Mouse (Mus musculus) liver, embryonic 12.5 days (tissue): Measurements from ENCODE around the gene Nfix. TPM values are rescaled to one million over a fixed set of nuclear protein-coding genes. Genes with fewer than 3 reads are reported as not detected.

Source experiments
- ATAC-seq: fragments of 200-750 bp; cut with Nextera tagmentation; 2 replicates; pipeline ENCODE4 v1.8.0; 2017; ENCODE audit warnings: moderate number of reproducible peaks, mild to moderate bottlenecking, moderate library complexity
- H3K27ac ChIP-seq: fragments of 300-500 bp; sonication (generic); 2 replicates; pipeline ENCODE4 v1.5.1; 2016; ENCODE audit warnings: mild to moderate bottlenecking
- H3K27me3 ChIP-seq: fragments of 300-500 bp; sonication (generic); replicated peaks from 2 replicates; pipeline ENCODE4 v1.6.1; 2016; ENCODE audit warnings: mild to moderate bottlenecking, moderate library complexity
- H3K36me3 ChIP-seq: fragments of 300-500 bp; sonication (generic); 2 replicates; pipeline ENCODE4 v1.6.1; 2016; ENCODE audit warnings: mild to moderate bottlenecking, moderate library complexity
- H3K4me1 ChIP-seq: fragments of 300-500 bp; sonication (generic); 2 replicates; pipeline ENCODE4 v1.6.1; 2016
- H3K4me2 ChIP-seq: fragments of 300-500 bp; sonication (generic); 2 replicates; pipeline ENCODE4 v1.6.1; 2016; ENCODE audit warnings: mild to moderate bottlenecking, moderate library complexity
- H3K4me3 ChIP-seq: fragments of 300-500 bp; sonication (generic); 2 replicates; pipeline ENCODE4 v1.5.1; 2016; ENCODE audit warnings: mild to moderate bottlenecking, moderate library complexity
- H3K9ac ChIP-seq: fragments of 300-500 bp; sonication (generic); 2 replicates; pipeline ENCODE4 v1.6.1; 2016; ENCODE audit warnings: mild to moderate bottlenecking, moderate library complexity
- H3K9me3 ChIP-seq: fragments of 300-500 bp; sonication (generic); replicated peaks from 2 replicates; pipeline ENCODE4 v1.6.1; 2016; ENCODE audit warnings: mild to moderate bottlenecking, moderate library complexity
- WGBS: fragments of 180-500 bp; shearing (Covaris S2); methylation state at CpG from one replicate; pipeline ENCODE4 v1.1.7; 2016; ENCODE audit not compliant: insufficient replicate concordance; 5-methylcytosine and 5-hydroxymethylcytosine counted together
- polyA plus RNA-seq: library from polyadenylated mRNA; unstranded; fragments of >200 nt; fragmentation: Nextera tagmentation; extraction: Ambion mirVana; gene quantifications from 2 replicates; pipeline ENCODE4 v1.2.1, GENCODE M21; 2016

Nfix gene
- polyA plus RNA-seq, 1 experiment from 2014 or later, result 2.8 TPM

- H3K9ac ChIP-seq, result no peak overlapping the region
- no peak overlapping the region for H3K27ac ChIP-seq
- no peak overlapping the region for H3K4me2 ChIP-seq
- 62% methylated on average over 12 of the region's 12 CpGs for WGBS
- peaks cover 36% of the 10 kb centered on the region for H3K4me1 ChIP-seq
- H3K27me3 ChIP-seq, result peaks cover 80% of the 10 kb centered on the region
- H3K36me3 ChIP-seq, result no peaks in the 10 kb centered on the region
- peaks cover 5% of the 10 kb centered on the region; the same call in 1 of the 2 replicates for H3K9me3 ChIP-seq
- no peak overlapping the region for H3K4me3 ChIP-seq
- no peak for ATAC-seq
Measured at GRCm38 (mm10) chr8:84809109-84809940, 9.2 kb upstream of the Nfix start.

GRCm38 (mm10) chr8:84806031-84806430 lies 5.9 kb upstream of the Nfix start:
- peaks cover 30% of the 10 kb centered on the region for H3K4me1 ChIP-seq
- ATAC-seq, result no peak
- H3K4me3 ChIP-seq, result no peak overlapping the region
- no peak overlapping the region for H3K27ac ChIP-seq
- WGBS, result 85% methylated on average over 5 of the region's 5 CpGs
- H3K4me2 ChIP-seq, result no peak overlapping the region
- no peaks in the 10 kb centered on the region for H3K36me3 ChIP-seq
- H3K27me3 ChIP-seq, result peaks cover 86% of the 10 kb centered on the region
- H3K9ac ChIP-seq, result no peak overlapping the region
- H3K9me3 ChIP-seq, result peaks cover 5% of the 10 kb centered on the region; the same call in 1 of the 2 replicates

GRCm38 (mm10) chr8:84799136-84799931 lies 810 bp downstream of the Nfix start:
- no peak overlapping the region for H3K27ac ChIP-seq
- peak; percentile 35 for ATAC-seq

GRCm38 (mm10) chr8:84798446-84799135 lies 1.6 kb downstream of the Nfix start:
- Histone ChIP-seq H3K9ac (peak overlapping the region; percentile 65), H3K4me2 (peak overlapping the region; percentile 87), H3K27me3 (peaks cover 98% of the 10 kb centered on the region), H3K4me1 (peaks cover 33% of the 10 kb centered on the region), H3K36me3 (no peaks in the 10 kb centered on the region), H3K9me3 (no peaks in the 10 kb centered on the region), H3K27ac (no peak overlapping the region), H3K4me3 (peak overlapping the region; percentile 67)
- ATAC-seq, result no peak; the same call in 1 of the 2 replicates
- WGBS, result 50% methylated on average over 10 of the region's 10 CpGs

More at GRCm38 (mm10) chr8:84799136-84799931, 810 bp downstream of the Nfix start:
- Histone ChIP-seq H3K4me1 (peaks cover 27% of the 10 kb centered on the region), H3K36me3 (no peaks in the 10 kb centered on the region), H3K4me2 (peak overlapping the region; percentile 87), H3K9ac (peak overlapping the region; percentile 65), H3K4me3 (peak overlapping the region; percentile 67), H3K9me3 (no peaks in the 10 kb centered on the region), H3K27me3 (peaks cover 98% of the 10 kb centered on the region)
- 1% methylated on average over 98 of the region's 108 CpGs for WGBS

GRCm38 (mm10) chr8:84797971-84798370 lies 2.2 kb downstream of the Nfix start:
- Histone ChIP-seq H3K27me3 (peaks cover 98% of the 10 kb centered on the region), H3K4me2 (no peak overlapping the region), H3K27ac (no peak overlapping the region), H3K9ac (no peak overlapping the region), H3K9me3 (no peaks in the 10 kb centered on the region), H3K4me3 (no peak overlapping the region), H3K36me3 (no peaks in the 10 kb centered on the region), H3K4me1 (peaks cover 37% of the 10 kb centered on the region)
- ATAC-seq, result no peak
- WGBS, result 71% methylated on average over 6 of the region's 6 CpGs

- H3K27me3 ChIP-seq, result peaks cover 98% of the 10 kb centered on the region
- H3K36me3 ChIP-seq, result no peaks in the 10 kb centered on the region
- no peak overlapping the region for H3K4me3 ChIP-seq
- no peak for ATAC-seq
- no peaks in the 10 kb centered on the region for H3K9me3 ChIP-seq
- no peak overlapping the region for H3K27ac ChIP-seq
- H3K9ac ChIP-seq, result no peak overlapping the region
- H3K4me2 ChIP-seq, result no peak overlapping the region
- peaks cover 37% of the 10 kb centered on the region for H3K4me1 ChIP-seq
- WGBS, result 75% methylated on average over 15 of the region's 15 CpGs
Measured at GRCm38 (mm10) chr8:84797256-84797797, 2.8 kb downstream of the Nfix start.

- no peak overlapping the region for H3K27ac ChIP-seq
- peaks cover 23% of the 10 kb centered on the region for H3K4me1 ChIP-seq
- peaks cover 98% of the 10 kb centered on the region for H3K27me3 ChIP-seq
Measured at GRCm38 (mm10) chr8:84794486-84794885, 5.7 kb downstream of the Nfix start.

GRCm38 (mm10) chr8:84793791-84794485 lies 6.2 kb downstream of the Nfix start:
- Histone ChIP-seq H3K4me2 (no peak overlapping the region), H3K4me1 (peaks cover 18% of the 10 kb centered on the region), H3K4me3 (no peak overlapping the region), H3K9me3 (no peaks in the 10 kb centered on the region), H3K27ac (no peak overlapping the region), H3K9ac (no peak overlapping the region), H3K36me3 (no peaks in the 10 kb centered on the region), H3K27me3 (peaks cover 98% of the 10 kb centered on the region)
- WGBS, result 50% methylated on average over 13 of the region's 13 CpGs
- no peak for ATAC-seq

More at GRCm38 (mm10) chr8:84794486-84794885, 5.7 kb downstream of the Nfix start:
- no peak for ATAC-seq
- no peaks in the 10 kb centered on the region for H3K36me3 ChIP-seq
- H3K4me2 ChIP-seq, result no peak overlapping the region
- H3K9ac ChIP-seq, result no peak overlapping the region
- no peak overlapping the region for H3K4me3 ChIP-seq
- no peaks in the 10 kb centered on the region for H3K9me3 ChIP-seq
- 64% methylated on average over 7 of the region's 7 CpGs for WGBS

GRCm38 (mm10) chr8:84793134-84793533 lies 7.0 kb downstream of the Nfix start:
- Histone ChIP-seq H3K9me3 (no peaks in the 10 kb centered on the region), H3K4me2 (no peak overlapping the region), H3K27ac (no peak overlapping the region), H3K36me3 (no peaks in the 10 kb centered on the region), H3K27me3 (peaks cover 98% of the 10 kb centered on the region), H3K4me1 (0 out of 2 replicates have a peak, but pooled peaks cover 12% of the 10 kb centered on the region), H3K9ac (no peak overlapping the region), H3K4me3 (no peak overlapping the region)
- 73% methylated on average over 9 of the region's 9 CpGs for whole genome bisulfite sequencing
- no peak for ATAC-seq

- no peak for ATAC-seq
- WGBS, result 66% methylated on average over 12 of the region's 12 CpGs
- Histone ChIP-seq H3K9ac (no peak overlapping the region), H3K9me3 (no peaks in the 10 kb centered on the region), H3K27ac (no peak overlapping the region), H3K4me1 (0 out of 2 replicates have a peak, but pooled peaks cover 12% of the 10 kb centered on the region), H3K27me3 (peaks cover 98% of the 10 kb centered on the region), H3K4me2 (no peak overlapping the region), H3K4me3 (no peak overlapping the region), H3K36me3 (no peaks in the 10 kb centered on the region)
Measured at GRCm38 (mm10) chr8:84792429-84792947, 7.7 kb downstream of the Nfix start.

- Histone ChIP-seq H3K9me3 (no peaks in the 10 kb centered on the region), H3K4me3 (no peak overlapping the region), H3K27ac (no peak overlapping the region), H3K36me3 (no peaks in the 10 kb centered on the region), H3K4me2 (no peak overlapping the region), H3K27me3 (peaks cover 98% of the 10 kb centered on the region), H3K4me1 (0 out of 2 replicates have a peak, but pooled peaks cover 12% of the 10 kb centered on the region), H3K9ac (no peak overlapping the region)
- 0 out of 2 replicates have a peak, but pooled peaks have one; percentile 25 for ATAC-seq
- WGBS, result 65% methylated on average over 2 of the region's 2 CpGs
Measured at GRCm38 (mm10) chr8:84790537-84790936, 9.6 kb downstream of the Nfix start.
